Mouse (Mus musculus) stomach, embryonic 14.5 days (tissue): ENCODE results near the gene D630045J12Rik. TPM values are rescaled to one million over a fixed set of nuclear protein-coding genes. Genes with fewer than 3 reads are reported as not detected.

Source experiments
- ATAC-seq: fragments of 200-750 bp; cut with Nextera tagmentation; 2 replicates; pipeline ENCODE4 v1.8.0; 2017; ENCODE audit warnings: low read depth, moderate TSS enrichment; ENCODE audit not compliant: insufficient number of reproducible peaks, insufficient read depth, low FRiP score
- H3K27ac ChIP-seq: fragments of 300-500 bp; sonication (generic); 2 replicates; pipeline ENCODE4 v1.5.1; 2014; ENCODE audit warnings: mild to moderate bottlenecking, low read length, moderate library complexity, mixed read lengths
- H3K27me3 ChIP-seq: fragments of 300-500 bp; sonication (generic); 2 replicates; pipeline ENCODE4 v1.6.1; 2014; ENCODE audit warnings: low read length, control low read depth, mixed read lengths; ENCODE audit not compliant: control insufficient read depth, insufficient read depth
- H3K36me3 ChIP-seq: fragments of 300-500 bp; sonication (generic); 2 replicates; pipeline ENCODE4 v1.6.1; 2014; ENCODE audit warnings: mild to moderate bottlenecking, control low read depth, low read length, moderate library complexity, mixed read lengths; ENCODE audit not compliant: control insufficient read depth, insufficient read depth
- H3K4me1 ChIP-seq: fragments of 300-500 bp; sonication (generic); 2 replicates; pipeline ENCODE4 v1.6.1; 2014; ENCODE audit warnings: low read length, control low read depth, mixed read lengths; ENCODE audit not compliant: control insufficient read depth, insufficient read depth
- H3K4me2 ChIP-seq: fragments of 300-500 bp; sonication (generic); replicated peaks from 2 replicates; pipeline ENCODE4 v1.6.1; 2014; ENCODE audit warnings: low read depth, low read length, control low read depth
- H3K4me3 ChIP-seq: fragments of 300-500 bp; sonication (generic); 2 replicates; pipeline ENCODE4 v1.5.1; 2014; ENCODE audit warnings: low read depth, low read length, control low read depth
- H3K9ac ChIP-seq: fragments of 300-500 bp; sonication (generic); replicated peaks from 2 replicates; pipeline ENCODE4 v1.6.1; 2014; ENCODE audit warnings: low read depth, mild to moderate bottlenecking, control low read depth, low read length, moderate library complexity, mixed read lengths
- H3K9me3 ChIP-seq: fragments of 300-500 bp; sonication (generic); 2 replicates; pipeline ENCODE4 v1.6.1; 2016; ENCODE audit warnings: low read depth, low read length, control low read depth; ENCODE audit not compliant: control insufficient read depth
- WGBS: fragments of 180-500 bp; shearing (Covaris S2); extraction: QIAGEN DNeasy Blood & Tissue Kit; methylation state at CpG from one replicate; pipeline ENCODE4 v1.1.7; 2014; 5-methylcytosine and 5-hydroxymethylcytosine counted together
- polyA plus RNA-seq: library from polyadenylated mRNA; unstranded; fragments of >200 nt; fragmentation: Nextera tagmentation; extraction: Ambion mirVana; gene quantifications from 2 replicates; pipeline ENCODE4 v1.2.1, GENCODE M21; 2014

D630045J12Rik gene
- polyA plus RNA-seq, 1 experiment from 2014 or later = 8.1 TPM

GRCm38 (mm10) chr6:38081727-38082341 is 172.0 kb downstream of the D630045J12Rik start:
- Histone ChIP-seq H3K4me2 (no peak overlapping the region), H3K27me3 (no peaks in the 10 kb centered on the region), H3K4me1 (peaks cover 8% of the 10 kb centered on the region; the same call in 1 of the 2 replicates), H3K4me3 (no peak overlapping the region), H3K9me3 (no peaks in the 10 kb centered on the region), H3K27ac (peak overlapping the region; percentile 4; the same call in 1 of the 2 replicates), H3K9ac (no peak overlapping the region), H3K36me3 (no peaks in the 10 kb centered on the region)
- WGBS = 47% methylated on average over 11 of the region's 11 CpGs
- no peak for ATAC-seq

- H3K4me3 ChIP-seq = no peak overlapping the region
- WGBS = 49% methylated on average over 4 of the region's 4 CpGs
- H3K9ac ChIP-seq = no peak overlapping the region
Measured at GRCm38 (mm10) chr6:38080364-38080763, 173.4 kb downstream of the D630045J12Rik start.

GRCm38 (mm10) chr6:38073592-38073991 is 180.2 kb downstream of the D630045J12Rik start:
- Histone ChIP-seq H3K4me1 (no peaks in the 10 kb centered on the region), H3K27ac (no peak overlapping the region), H3K27me3 (no peaks in the 10 kb centered on the region), H3K9me3 (no peaks in the 10 kb centered on the region; the same call in 1 of the 2 replicates), H3K36me3 (no peaks in the 10 kb centered on the region), H3K9ac (no peak overlapping the region), H3K4me2 (no peak overlapping the region), H3K4me3 (no peak overlapping the region)
- 92% methylated on average over 3 of the region's 3 CpGs for WGBS
- no peak for ATAC-seq

More at GRCm38 (mm10) chr6:38080364-38080763, 173.4 kb downstream of the D630045J12Rik start:
- Histone ChIP-seq H3K27ac (no peak overlapping the region), H3K4me2 (no peak overlapping the region), H3K4me1 (peaks cover 8% of the 10 kb centered on the region; the same call in 1 of the 2 replicates), H3K9me3 (no peaks in the 10 kb centered on the region), H3K27me3 (no peaks in the 10 kb centered on the region), H3K36me3 (no peaks in the 10 kb centered on the region)
- no peak for ATAC-seq

Other genes with a start within 250 kb of the D630045J12Rik start
- 0.73 and 0.85 TPM in 2 replicates for gene Svopl, start 207.0 kb downstream of the D630045J12Rik start, polyA plus RNA-seq
- 0.59 and 1.00 TPM in 2 replicates for gene Tmem213, start 144.8 kb downstream of the D630045J12Rik start, polyA plus RNA-seq
- gene Atp6v0a4, start 129.4 kb downstream of the D630045J12Rik start, polyA plus RNA-seq = 3.7 and 5.0 TPM in 2 replicates
- gene Zc3hav1l, start 45.2 kb upstream of the D630045J12Rik start, polyA plus RNA-seq = 13.3 and 14.8 TPM in 2 replicates
- 5.8 and 6.3 TPM in 2 replicates for gene Zc3hav1, start 100.6 kb upstream of the D630045J12Rik start, polyA plus RNA-seq
- gene Ttc26, start 127.5 kb upstream of the D630045J12Rik start, polyA plus RNA-seq = 6.9 and 9.2 TPM in 2 replicates
- 22.9 and 23.6 TPM in 2 replicates for gene Ubn2, start 179.9 kb upstream of the D630045J12Rik start, polyA plus RNA-seq